Mouse (Mus musculus) kidney, adult 8-10 months (tissue): ENCODE measurements around the gene Olfr816.
"Not testable (repeated sequence)": the region's sequence is repeated elsewhere in the genome, so short reads cannot be mapped to it uniquely, and the experiment has no call there.

Source experiments
- DNase-seq, 2 experiments: peaks; one replicate each; pipeline ENCODE4 v3.0.0; 2022

Olfr816 gene

GRCm38 (mm10) chr10:129915497-129915896, at the start of gene Olfr816:
Olfr816 (minus strand) TSS chr10:129915597.
- DNase-seq, result no peak

- no peak for DNase-seq
Measured at GRCm38 (mm10) chr10:129949000-129949399, 33.6 kb upstream of the Olfr816 start, which contains the start of gene Olfr818. Olfr818 (minus strand) TSS chr10:129949100.

GRCm38 (mm10) chr10:129905767-129906166, 9.6 kb downstream of the Olfr816 start, which contains the start of gene Olfr815:
Olfr815 (minus strand) TSS chr10:129905867.
- DNase-seq, result not testable (repeated sequence)

GRCm38 (mm10) chr10:129885934-129886333, 29.5 kb downstream of the Olfr816 start:
- DNase-seq, result no peak

- not testable (repeated sequence) for DNase-seq
Measured at GRCm38 (mm10) chr10:129885496-129885895, 29.9 kb downstream of the Olfr816 start.

- DNase-seq, result not testable (repeated sequence)
Measured at GRCm38 (mm10) chr10:129879751-129880150, 35.6 kb downstream of the Olfr816 start, which contains the start of gene Olfr814. Olfr814 (minus strand) TSS chr10:129879851.
